In the genomic region with DNA sequence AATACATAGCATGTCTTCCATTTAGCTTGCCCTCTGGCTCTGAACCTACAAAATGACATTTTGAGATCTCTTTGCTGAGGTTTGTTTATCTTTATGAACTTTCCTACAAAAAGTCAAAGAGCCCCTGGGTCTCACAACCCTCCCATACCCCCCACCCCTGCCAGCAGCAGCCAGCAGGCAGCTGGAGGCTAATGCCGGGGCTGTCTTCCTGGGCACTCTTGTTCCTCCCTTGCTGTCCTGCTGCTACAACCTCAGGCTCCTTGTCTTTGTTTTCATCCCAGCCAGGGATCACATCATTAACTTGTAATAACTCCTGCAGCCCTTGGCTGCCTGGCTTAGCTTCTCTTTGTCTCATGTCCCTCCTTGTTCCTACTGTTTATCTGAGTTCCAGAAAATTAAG, we compare ENCODE assay signal across 32 mouse cellular contexts.
A peak's percentile ranks its signal among the peaks of the same experiment; 100 is the strongest.
DNase-seq lines count a peak whose midpoint lies in the region; ATAC-seq and TF ChIP-seq lines count a peak whose summit lies in the region.
"Had no signal": no experiment of that assay in that cellular context is flagged by ENCODE, and none has a peak within 500 bp of the region (broad histone marks: within the 10 kb centered on the region; RNA-seq: fewer than 3 reads in every experiment).

No protein-coding gene starts in this region.

- no peak overlapping the region for H3K4me2 ChIP-seq in kidney, postnatal 0 days (ENCODE audit: low read length)
- no peak overlapping the region for H3K4me2 ChIP-seq in kidney, embryonic 16.5 days (replicated peaks; ENCODE audit: low read depth, low read length)
- no peak overlapping the region for H3K4me2 ChIP-seq in midbrain, embryonic 16.5 days (ENCODE audit: low read length)
- no peak overlapping the region for H3K4me2 ChIP-seq in midbrain, postnatal 0 days (ENCODE audit: low read depth, low read length, poor library complexity, severe bottlenecking)
- H3K4me2 ChIP-seq: embryonic facial prominence, embryonic 13.5 days; heart, embryonic 11.5 days; heart, embryonic 15.5 days; hindbrain, embryonic 12.5 days; intestine, embryonic 15.5 days had no signal

- TF ChIP-seq CTCF in kidney, postnatal 0 days (IDR thresholded peaks at IDR 0.05; ENCODE audit: low read depth): no peak
- no peak for TF ChIP-seq CTCF in midbrain, postnatal 0 days (IDR thresholded peaks at IDR 0.05)

- no peak for ATAC-seq in kidney, postnatal 0 days (replicated peaks; ENCODE audit: low FRiP score, low read depth)
- ATAC-seq in kidney, embryonic 16.5 days (ENCODE audit: low FRiP score, low TSS enrichment): no peak
- ATAC-seq in midbrain, embryonic 16.5 days: 0 out of 2 replicates have a peak, but pooled peaks have one; percentile 26
- no peak for ATAC-seq in midbrain, postnatal 0 days (ENCODE audit: low FRiP score)
- ATAC-seq: forebrain, embryonic 14.5 days; forebrain, postnatal 0 days; hindbrain, embryonic 16.5 days; intestine, embryonic 15.5 days; Patski had no signal

- H3K4me1 ChIP-seq in kidney, postnatal 0 days (replicated peaks; ENCODE audit: insufficient read depth, low read length): no peaks in the 10 kb centered on the region
- H3K4me1 ChIP-seq in kidney, embryonic 16.5 days (ENCODE audit: insufficient read depth, low read length): no peaks in the 10 kb centered on the region
- peaks cover 6% of the 10 kb centered on the region for H3K4me1 ChIP-seq in midbrain, embryonic 16.5 days (ENCODE audit: control insufficient read depth, insufficient read depth, low read length)
- no peaks in the 10 kb centered on the region for H3K4me1 ChIP-seq in midbrain, postnatal 0 days (ENCODE audit: insufficient read depth, low read length)
- H3K4me1 ChIP-seq: embryonic facial prominence, embryonic 13.5 days; heart, embryonic 15.5 days; hindbrain, embryonic 12.5 days; intestine, embryonic 15.5 days had no signal

- H3K4me3 ChIP-seq in kidney, postnatal 0 days (replicated peaks; ENCODE audit: low read depth, low read length): no peak overlapping the region
- H3K4me3 ChIP-seq in kidney, embryonic 16.5 days (ENCODE audit: low read length): no peak overlapping the region
- H3K4me3 ChIP-seq in midbrain, embryonic 16.5 days (ENCODE audit: low read depth, low read length): no peak overlapping the region
- H3K4me3 ChIP-seq in midbrain, postnatal 0 days (ENCODE audit: low read depth, low read length): no peak overlapping the region
- H3K4me3 ChIP-seq: embryonic facial prominence, embryonic 10.5 days; embryonic facial prominence, embryonic 13.5 days; erythroblast, embryonic 14.5 days; gastrocnemius, adult 2 months; heart, adult 2 months; heart, embryonic 15.5 days; hindbrain, embryonic 12.5 days; intestine, embryonic 15.5 days had no signal

- no peaks in the 10 kb centered on the region for H3K36me3 ChIP-seq in kidney, postnatal 0 days (ENCODE audit: insufficient read depth, low read length)
- no peaks in the 10 kb centered on the region for H3K36me3 ChIP-seq in kidney, embryonic 16.5 days (ENCODE audit: insufficient read depth, low read length)
- no peaks in the 10 kb centered on the region for H3K36me3 ChIP-seq in midbrain, embryonic 16.5 days (ENCODE audit: control insufficient read depth, insufficient read depth, low read length)
- H3K36me3 ChIP-seq in midbrain, postnatal 0 days (ENCODE audit: insufficient read depth, low read length): peaks cover 7% of the 10 kb centered on the region; the same call in 1 of the 2 replicates
- H3K36me3 ChIP-seq: embryonic facial prominence, embryonic 10.5 days; embryonic facial prominence, embryonic 13.5 days; G1E; heart, embryonic 15.5 days; hindbrain, embryonic 12.5 days; intestine, embryonic 15.5 days had no signal

- no peak overlapping the region for H3K9ac ChIP-seq in kidney, postnatal 0 days (ENCODE audit: low read depth, low read length)
- H3K9ac ChIP-seq in kidney, embryonic 16.5 days (replicated peaks; ENCODE audit: low read length): no peak overlapping the region
- no peak overlapping the region for H3K9ac ChIP-seq in midbrain, embryonic 16.5 days (ENCODE audit: low read depth, low read length)
- H3K9ac ChIP-seq in midbrain, postnatal 0 days (replicated peaks; ENCODE audit: low read length, poor library complexity, severe bottlenecking): no peak overlapping the region
- H3K9ac ChIP-seq: embryonic facial prominence, embryonic 13.5 days; forebrain, postnatal 0 days; heart, embryonic 15.5 days; hindbrain, embryonic 12.5 days; intestine, embryonic 15.5 days had no signal

- no peaks in the 10 kb centered on the region for H3K9me3 ChIP-seq in kidney, postnatal 0 days (replicated peaks; ENCODE audit: low read length)
- no peaks in the 10 kb centered on the region for H3K9me3 ChIP-seq in kidney, embryonic 16.5 days (ENCODE audit: low read length)
- no peaks in the 10 kb centered on the region for H3K9me3 ChIP-seq in midbrain, embryonic 16.5 days (replicated peaks; ENCODE audit: control insufficient read depth, low read length, poor library complexity, severe bottlenecking)
- H3K9me3 ChIP-seq in midbrain, postnatal 0 days (ENCODE audit: low read length): no peaks in the 10 kb centered on the region
- H3K9me3 ChIP-seq: embryonic facial prominence, embryonic 10.5 days; embryonic facial prominence, embryonic 13.5 days; G1E; heart, embryonic 15.5 days; hindbrain, embryonic 12.5 days; intestine, embryonic 15.5 days had no signal

- no peak overlapping the region for H3K27ac ChIP-seq in kidney, postnatal 0 days
- no peak overlapping the region for H3K27ac ChIP-seq in kidney, embryonic 16.5 days (ENCODE audit: low read length)
- no peak overlapping the region for H3K27ac ChIP-seq in midbrain, embryonic 16.5 days (ENCODE audit: low read length)
- no peak overlapping the region for H3K27ac ChIP-seq in midbrain, postnatal 0 days (ENCODE audit: low read depth, low read length)
- H3K27ac ChIP-seq: embryonic facial prominence, embryonic 10.5 days; embryonic facial prominence, embryonic 13.5 days; gastrocnemius, adult 2 months; heart, adult 2 months; heart, embryonic 15.5 days; hindbrain, embryonic 12.5 days; intestine, embryonic 15.5 days had no signal

- no peaks in the 10 kb centered on the region for H3K27me3 ChIP-seq in kidney, postnatal 0 days (ENCODE audit: insufficient read depth, low read length)
- H3K27me3 ChIP-seq in kidney, embryonic 16.5 days (ENCODE audit: insufficient read depth, low read length): no peaks in the 10 kb centered on the region
- no peaks in the 10 kb centered on the region for H3K27me3 ChIP-seq in midbrain, embryonic 16.5 days (ENCODE audit: control insufficient read depth, insufficient read depth, low read depth, low read length)
- no peaks in the 10 kb centered on the region for H3K27me3 ChIP-seq in midbrain, postnatal 0 days (ENCODE audit: insufficient read depth, low read length)
- H3K27me3 ChIP-seq: embryonic facial prominence, embryonic 13.5 days; heart, embryonic 15.5 days; hindbrain, embryonic 12.5 days; intestine, embryonic 15.5 days had no signal

- peak; percentile 71 for DNase-seq in heart, adult 11 months
- no peak for DNase-seq in heart, postnatal 4 days
- peak; percentile 9 for DNase-seq in kidney, postnatal 0 days (ENCODE audit: low spot score)
- DNase-seq in midbrain, postnatal 0 days (ENCODE audit: low spot score): no peak
- no peak for DNase-seq in gastrocnemius, adult 8-10 months (ENCODE audit: low spot score in 2 of 2)
- DNase-seq: adrenal gland, postnatal 10 days; adrenal gland, postnatal 36 days; B cell, adult 2 months; cerebellum, adult 11 months; cerebellum, adult 2 months; cerebellum, postnatal 10 days; cerebellum, postnatal 36 days; embryo, embryonic 11 days; forebrain, postnatal 0 days; gastrocnemius, adult 2 months; gastrocnemius, postnatal 25 days; heart, adult 2 months; heart, postnatal 10 days; heart, postnatal 36 days had no signal

- 36% methylated on average over 1 of the region's 1 CpGs for WGBS in kidney, postnatal 0 days
- 35% methylated on average over 1 of the region's 1 CpGs for WGBS in kidney, embryonic 16.5 days
- 10% methylated on average over 1 of the region's 1 CpGs for WGBS in midbrain, embryonic 16.5 days
- 18% methylated on average over 1 of the region's 1 CpGs for WGBS in midbrain, postnatal 0 days

Comparison
In these comparisons a context has a peak if more than half of its experiments do, and no peak if none do; other contexts are left out.
1. DNase-seq: peak in heart, adult 11 months (single experiment) and kidney, postnatal 0 days (single experiment); none in heart, postnatal 4 days (single experiment), midbrain, postnatal 0 days (single experiment) and gastrocnemius, adult 8-10 months (0 of 2).